Mouse (Mus musculus): ENCODE measurements around the gene Nostrin. TPM values are rescaled to one million over a fixed set of nuclear protein-coding genes. Genes with fewer than 3 reads are reported as not detected.

The Nostrin gene
- polyA plus RNA-seq, 1 experiment from 2014 or later: 18.7 TPM

DNA sequence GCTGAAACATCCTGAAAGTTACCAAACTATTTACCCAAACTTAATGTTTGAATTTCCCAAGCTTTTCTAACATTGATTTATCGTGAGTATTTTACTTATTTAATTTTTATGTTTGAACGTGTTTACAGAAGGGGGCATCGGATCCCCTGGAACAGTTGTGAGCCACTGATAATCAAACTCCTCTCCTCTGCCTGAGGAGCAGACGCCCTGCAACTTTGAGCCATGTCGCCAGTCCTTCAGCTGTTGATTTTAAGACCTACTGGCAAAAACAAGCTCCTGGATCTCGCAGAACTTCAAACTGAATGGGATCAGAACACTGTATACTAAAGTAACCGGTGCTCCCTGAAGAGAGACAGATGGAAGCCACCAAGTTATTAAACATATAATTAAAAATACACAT, 70.9 kb downstream of the Nostrin start:
- no peak for TF ChIP-seq EP300 (optimal IDR thresholded peaks at IDR 0.05)
- no peak for TF ChIP-seq CTCF (IDR thresholded peaks at IDR 0.05; ENCODE audit: low read depth)
- no peaks in the 10 kb centered on the region for H3K9me3 ChIP-seq (ENCODE audit: control insufficient read depth, low read length)
- ATAC-seq (ENCODE audit: low FRiP score, low TSS enrichment): no peak
- H3K27ac ChIP-seq (replicated peaks): no peak overlapping the region
- peak overlapping the region; percentile 84 for H3K4me3 ChIP-seq (ENCODE audit: low read depth, low read length)
- H3K27me3 ChIP-seq (ENCODE audit: control insufficient read depth, insufficient read depth, low read length): no peaks in the 10 kb centered on the region
- H3K9ac ChIP-seq (ENCODE audit: low read length): no peak overlapping the region
- WGBS: 15% methylated on average over 7 of the region's 7 CpGs
- no peaks in the 10 kb centered on the region; the same call in 1 of the 2 replicates for H3K36me3 ChIP-seq (ENCODE audit: control insufficient read depth, insufficient read depth, low read length)
- no peaks in the 10 kb centered on the region for H3K4me1 ChIP-seq (replicated peaks; ENCODE audit: control insufficient read depth, insufficient read depth)
- no peak for DNase-seq (ENCODE audit: low spot score)
- peak overlapping the region; percentile 50 for H3K4me2 ChIP-seq (replicated peaks; ENCODE audit: low read depth)

DNA sequence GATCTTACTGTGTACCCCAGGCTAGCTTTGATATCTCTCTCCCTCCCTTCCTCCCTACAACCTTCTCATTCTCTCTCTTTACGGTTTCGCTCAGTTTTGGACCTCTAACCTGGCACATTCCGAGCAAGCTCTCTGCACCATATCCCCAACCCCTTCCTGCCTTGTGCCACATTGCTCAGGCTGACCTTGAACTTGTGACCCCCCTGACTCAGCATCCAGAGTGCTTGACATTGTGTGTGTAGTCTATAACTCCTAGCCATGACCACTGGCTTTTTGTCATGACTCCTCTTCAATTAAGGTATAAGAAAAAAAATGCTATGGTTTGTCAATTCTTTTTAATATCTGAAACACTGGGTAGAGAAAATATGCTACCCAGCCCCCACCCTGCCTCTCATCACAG, 74.1 kb downstream of the Nostrin start:
- Histone ChIP-seq H3K4me2 (replicated peaks; ENCODE audit: low read depth) (no peak overlapping the region), H3K27me3 (ENCODE audit: control insufficient read depth, insufficient read depth, low read length) (no peaks in the 10 kb centered on the region), H3K9me3 (ENCODE audit: control insufficient read depth, low read length) (no peaks in the 10 kb centered on the region), H3K27ac (replicated peaks) (no peak overlapping the region), H3K9ac (ENCODE audit: low read length) (no peak overlapping the region), H3K4me1 (replicated peaks; ENCODE audit: control insufficient read depth, insufficient read depth) (no peaks in the 10 kb centered on the region), H3K4me3 (ENCODE audit: low read depth, low read length) (no peak overlapping the region), H3K36me3 (ENCODE audit: control insufficient read depth, insufficient read depth, low read length) (no peaks in the 10 kb centered on the region)
- no peak for ATAC-seq (ENCODE audit: low FRiP score, low TSS enrichment)
- 75% methylated on average over 3 of the region's 3 CpGs for WGBS
- DNase-seq (ENCODE audit: low spot score): no peak
- TF ChIP-seq EP300 (optimal IDR thresholded peaks at IDR 0.05): no peak
- no peak for TF ChIP-seq CTCF (IDR thresholded peaks at IDR 0.05; ENCODE audit: low read depth)

DNA sequence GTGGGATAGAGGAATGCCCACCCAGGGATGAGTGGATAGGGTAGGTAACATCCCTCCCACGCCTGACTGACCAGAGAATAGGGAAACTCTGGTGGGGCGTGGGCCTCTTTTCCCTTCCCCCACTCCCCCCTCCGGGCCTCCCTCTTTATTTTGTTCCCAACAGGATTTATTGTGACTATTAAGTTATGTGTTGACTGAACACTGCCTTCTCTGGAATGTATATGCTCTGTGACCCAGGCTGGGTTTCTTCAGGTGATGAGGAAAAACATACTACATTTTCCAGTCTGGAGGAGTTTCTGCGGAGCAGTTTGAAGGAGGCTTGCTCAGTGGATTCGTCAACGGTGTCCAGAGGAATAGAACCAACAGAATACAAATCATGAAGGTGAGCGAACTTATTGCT, 75.2 kb downstream of the Nostrin start, which contains the start of gene G6pc2:
G6pc2 (plus strand) TSS at position 301 of the 400 bp plus-strand sequence.
- H3K4me2 ChIP-seq (replicated peaks; ENCODE audit: low read depth): no peak within 1 kb of the TSS
- no peaks in the 10 kb centered on the region for H3K4me1 ChIP-seq (replicated peaks; ENCODE audit: control insufficient read depth, insufficient read depth)
- H3K9me3 ChIP-seq (ENCODE audit: control insufficient read depth, low read length): no peaks in the 10 kb centered on the region
- WGBS: 81% methylated on average over 7 of the region's 7 CpGs
- no peaks in the 10 kb centered on the region for H3K27me3 ChIP-seq (ENCODE audit: control insufficient read depth, insufficient read depth, low read length)
- no peak within 1 kb of the TSS for H3K27ac ChIP-seq (replicated peaks)
- no peak for TF ChIP-seq CTCF (IDR thresholded peaks at IDR 0.05; ENCODE audit: low read depth)
- TF ChIP-seq EP300 (optimal IDR thresholded peaks at IDR 0.05): no peak
- ATAC-seq (ENCODE audit: low FRiP score, low TSS enrichment) (no peak), DNase-seq (ENCODE audit: low spot score) (no peak)
- H3K9ac ChIP-seq (ENCODE audit: low read length): no peak within 1 kb of the TSS
- no peaks in the 10 kb centered on the region for H3K36me3 ChIP-seq (ENCODE audit: control insufficient read depth, insufficient read depth, low read length)
- no peak within 1 kb of the TSS for H3K4me3 ChIP-seq (ENCODE audit: low read depth, low read length)

DNA sequence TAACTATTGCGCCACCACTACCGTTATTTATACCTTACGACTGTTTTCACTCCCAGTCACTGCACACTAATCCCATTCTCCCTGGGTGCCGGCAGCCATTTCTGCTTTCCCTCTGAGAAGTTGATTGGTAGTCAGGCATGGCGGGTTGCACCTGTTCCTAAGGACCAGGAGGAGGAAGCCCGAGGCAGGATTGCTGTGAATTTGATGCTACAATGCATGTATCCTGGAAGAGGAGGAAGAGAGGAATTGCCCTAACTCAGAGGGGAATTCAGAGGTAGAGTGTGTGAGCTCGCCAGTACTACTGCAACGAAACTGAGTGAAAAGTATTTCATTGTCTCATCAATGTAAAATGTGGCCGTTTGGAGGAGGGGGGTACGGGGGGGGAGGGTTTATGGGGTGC, 77.1 kb downstream of the Nostrin start:
- Histone ChIP-seq H3K9me3 (ENCODE audit: control insufficient read depth, low read length) (no peaks in the 10 kb centered on the region), H3K27ac (replicated peaks) (no peak overlapping the region), H3K4me2 (replicated peaks; ENCODE audit: low read depth) (no peak overlapping the region), H3K36me3 (ENCODE audit: control insufficient read depth, insufficient read depth, low read length) (no peaks in the 10 kb centered on the region), H3K9ac (ENCODE audit: low read length) (no peak overlapping the region), H3K4me3 (ENCODE audit: low read depth, low read length) (no peak overlapping the region), H3K27me3 (ENCODE audit: control insufficient read depth, insufficient read depth, low read length) (no peaks in the 10 kb centered on the region), H3K4me1 (replicated peaks; ENCODE audit: control insufficient read depth, insufficient read depth) (no peaks in the 10 kb centered on the region)
- TF ChIP-seq CTCF (IDR thresholded peaks at IDR 0.05; ENCODE audit: low read depth) (no peak), EP300 (optimal IDR thresholded peaks at IDR 0.05) (no peak)
- DNase-seq (ENCODE audit: low spot score) (no peak), ATAC-seq (ENCODE audit: low FRiP score, low TSS enrichment) (no peak)
- WGBS: 68% methylated on average over 10 of the region's 10 CpGs

DNA sequence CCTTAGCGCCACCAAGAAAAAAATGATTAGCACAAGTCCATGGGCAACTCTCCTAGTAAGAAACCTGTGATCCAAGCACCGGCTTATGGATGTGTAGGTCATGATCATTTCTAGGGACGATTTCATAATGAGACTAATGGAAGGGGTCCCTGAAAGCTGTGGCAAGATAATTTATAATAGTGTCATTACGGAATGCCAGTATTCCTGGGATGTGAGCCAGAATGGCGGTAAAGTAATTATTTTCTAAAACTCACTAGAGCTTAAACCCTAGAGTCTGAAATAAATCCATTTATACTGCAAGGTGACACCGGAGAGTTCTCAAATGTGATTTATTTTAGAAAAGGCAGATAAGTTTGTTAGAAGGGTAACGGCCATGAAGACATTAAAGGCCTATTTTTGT, 79.6 kb downstream of the Nostrin start:
- Histone ChIP-seq H3K36me3 (ENCODE audit: control insufficient read depth, insufficient read depth, low read length) (no peaks in the 10 kb centered on the region), H3K9me3 (ENCODE audit: control insufficient read depth, low read length) (no peaks in the 10 kb centered on the region), H3K4me3 (ENCODE audit: low read depth, low read length) (no peak overlapping the region), H3K4me2 (replicated peaks; ENCODE audit: low read depth) (no peak overlapping the region), H3K27ac (replicated peaks) (no peak overlapping the region), H3K4me1 (replicated peaks; ENCODE audit: control insufficient read depth, insufficient read depth) (no peaks in the 10 kb centered on the region), H3K27me3 (ENCODE audit: control insufficient read depth, insufficient read depth, low read length) (no peaks in the 10 kb centered on the region), H3K9ac (ENCODE audit: low read length) (no peak overlapping the region)
- TF ChIP-seq EP300 (optimal IDR thresholded peaks at IDR 0.05) (no peak), CTCF (IDR thresholded peaks at IDR 0.05; ENCODE audit: low read depth) (no peak)
- DNase-seq (ENCODE audit: low spot score): no peak
- WGBS: 36% methylated on average over 7 of the region's 7 CpGs
- ATAC-seq (ENCODE audit: low FRiP score, low TSS enrichment): no peak

DNA sequence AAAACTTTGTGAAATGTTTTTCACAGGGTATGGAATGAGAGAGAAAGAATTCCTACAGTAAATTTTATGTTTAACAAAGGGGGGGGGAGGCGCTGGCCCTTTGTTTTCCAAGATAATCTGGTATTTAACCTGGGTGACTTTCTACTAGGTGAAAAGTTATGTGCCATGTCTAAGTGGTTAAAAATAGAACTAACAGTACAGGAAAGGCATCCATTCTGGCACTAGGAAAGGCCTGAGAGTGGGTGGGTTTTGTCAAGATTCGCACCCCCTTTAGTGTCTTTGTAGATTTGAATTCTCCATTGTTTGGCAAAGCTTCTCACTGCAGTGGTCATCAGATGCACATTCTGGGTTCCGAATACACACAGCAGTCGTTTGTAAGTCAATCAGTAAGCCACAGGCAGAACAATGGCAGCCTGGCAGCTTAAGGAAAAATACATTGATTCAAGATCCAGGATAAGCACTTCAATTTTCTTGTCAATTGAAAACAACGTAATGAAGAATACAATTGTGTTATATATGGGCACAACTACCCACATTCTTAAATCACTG, 86.3 kb downstream of the Nostrin start:
- Histone ChIP-seq H3K4me3 (ENCODE audit: low read depth, low read length) (no peak overlapping the region), H3K27me3 (ENCODE audit: control insufficient read depth, insufficient read depth, low read length) (no peaks in the 10 kb centered on the region), H3K4me1 (replicated peaks; ENCODE audit: control insufficient read depth, insufficient read depth) (no peaks in the 10 kb centered on the region), H3K9me3 (ENCODE audit: control insufficient read depth, low read length) (no peaks in the 10 kb centered on the region), H3K27ac (replicated peaks) (no peak overlapping the region), H3K4me2 (replicated peaks; ENCODE audit: low read depth) (no peak overlapping the region), H3K36me3 (ENCODE audit: control insufficient read depth, insufficient read depth, low read length) (no peaks in the 10 kb centered on the region), H3K9ac (ENCODE audit: low read length) (no peak overlapping the region)
- no peak for ATAC-seq (ENCODE audit: low FRiP score, low TSS enrichment)
- 60% methylated on average over 5 of the region's 5 CpGs for WGBS
- DNase-seq (ENCODE audit: low spot score): no peak
- TF ChIP-seq CTCF (IDR thresholded peaks at IDR 0.05; ENCODE audit: low read depth): no peak
- TF ChIP-seq EP300 (optimal IDR thresholded peaks at IDR 0.05): no peak
